Mouse (Mus musculus) adrenal gland, adult 10 weeks (tissue): Measurements from ENCODE around the gene Fsd2. TPM values are rescaled to one million over a fixed set of nuclear protein-coding genes. Genes with fewer than 3 reads are reported as not detected.

Experiments
- polyA plus RNA-seq: library from polyadenylated mRNA; stranded (reverse); fragments of 350-450 nt; fragmentation: Illumina TruSeq; extraction: RNeasy Lipid Tissue Mini Kit (QIAGEN cat#74804); gene quantifications from one replicate; pipeline ENCODE4 v1.2.3, GENCODE M21; 2014; ENCODE audit warnings: low read depth, low replicate concordance

Gene Fsd2
- polyA plus RNA-seq: 1.2 TPM

DNA sequence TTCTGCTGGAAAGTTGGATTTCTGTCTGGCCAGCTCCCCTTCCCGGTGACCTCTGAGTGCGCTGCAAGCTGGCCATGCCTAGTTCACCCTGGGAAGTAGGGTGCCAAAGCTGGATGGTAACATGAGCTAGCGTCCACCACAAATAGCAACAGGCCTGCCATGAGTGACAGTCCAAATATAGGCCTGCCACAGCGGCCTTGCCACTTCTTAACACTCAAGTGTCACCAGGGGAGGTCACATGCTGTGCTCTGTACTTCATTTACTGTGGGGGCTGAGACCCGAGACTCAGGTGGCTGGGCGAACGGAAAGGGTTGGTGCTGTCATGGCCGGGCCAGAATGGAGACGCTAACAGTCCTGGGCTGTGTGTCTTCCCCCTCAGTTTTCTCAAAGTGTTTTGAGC, at the start of gene Fsd2:
TSS of gene Fsd2 (minus strand) at position 53 of the 400 bp plus-strand sequence.

DNA sequence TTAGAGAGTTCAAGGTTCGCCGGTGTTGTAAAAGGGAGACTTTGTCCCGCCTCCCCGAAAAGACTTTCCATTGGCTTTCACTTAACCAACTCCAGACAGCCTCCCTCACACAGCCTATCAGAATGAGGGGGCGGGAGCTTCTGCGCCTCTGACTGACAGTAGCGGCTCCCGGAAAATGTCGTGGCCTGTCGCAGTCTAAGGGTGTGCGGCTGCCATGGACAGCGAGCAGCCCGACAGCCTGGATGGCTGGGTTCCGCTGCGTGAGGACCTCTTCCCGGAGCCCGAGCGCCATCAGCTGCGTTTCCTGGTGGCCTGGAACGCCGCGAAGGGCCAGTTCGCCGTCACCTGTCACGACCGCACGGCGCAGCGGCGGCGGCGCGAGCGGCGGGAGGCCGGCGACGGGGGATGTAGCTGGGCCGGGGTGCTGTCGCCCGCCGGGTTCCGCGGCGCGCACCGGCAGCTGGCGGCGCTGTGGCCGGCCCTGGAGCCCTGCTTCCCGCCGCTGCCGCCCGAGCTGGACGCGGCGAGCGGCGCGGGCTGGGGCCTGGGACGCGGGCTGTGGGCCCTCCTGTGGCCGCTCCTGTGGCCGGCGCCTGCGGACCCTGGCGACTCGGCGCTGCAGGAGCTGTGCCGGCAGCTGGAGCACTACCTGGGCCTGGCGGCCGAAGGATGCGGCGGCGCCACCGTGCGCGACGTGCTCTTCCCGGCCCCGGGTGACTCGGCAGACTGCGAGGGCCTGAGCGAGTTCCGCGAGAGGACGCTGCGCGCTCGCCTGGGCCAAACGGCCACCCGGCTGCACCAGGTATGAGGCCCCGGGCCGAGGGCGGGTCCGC, 4.6 kb upstream of the Fsd2 start, which contains the start of gene Whamm:
TSS of gene Whamm (plus strand) at position 159 of the 833 bp plus-strand sequence.

DNA sequence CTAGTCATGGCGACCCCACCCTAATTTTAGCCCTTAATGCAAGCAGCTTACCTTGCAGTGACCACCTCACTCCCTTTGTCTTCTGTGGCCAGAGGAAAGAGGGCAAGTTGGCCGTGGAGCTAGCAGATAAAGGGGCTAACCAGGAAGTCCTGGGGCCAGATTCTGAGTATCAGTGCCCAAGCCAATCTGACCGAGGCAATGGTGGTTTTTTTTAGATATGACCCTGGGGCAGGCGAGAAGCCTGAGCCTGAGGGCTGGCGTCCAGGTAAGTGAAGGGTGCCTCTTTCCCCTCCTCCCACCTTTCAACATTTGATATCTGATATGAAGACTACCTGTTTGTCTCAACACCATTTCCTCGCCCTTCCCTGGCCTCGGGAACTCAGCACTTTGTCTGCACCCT, 68.6 kb downstream of the Fsd2 start, which contains the start of gene BC048679:
TSS of gene BC048679 (minus strand) at position 101 of the 400 bp plus-strand sequence.

DNA sequence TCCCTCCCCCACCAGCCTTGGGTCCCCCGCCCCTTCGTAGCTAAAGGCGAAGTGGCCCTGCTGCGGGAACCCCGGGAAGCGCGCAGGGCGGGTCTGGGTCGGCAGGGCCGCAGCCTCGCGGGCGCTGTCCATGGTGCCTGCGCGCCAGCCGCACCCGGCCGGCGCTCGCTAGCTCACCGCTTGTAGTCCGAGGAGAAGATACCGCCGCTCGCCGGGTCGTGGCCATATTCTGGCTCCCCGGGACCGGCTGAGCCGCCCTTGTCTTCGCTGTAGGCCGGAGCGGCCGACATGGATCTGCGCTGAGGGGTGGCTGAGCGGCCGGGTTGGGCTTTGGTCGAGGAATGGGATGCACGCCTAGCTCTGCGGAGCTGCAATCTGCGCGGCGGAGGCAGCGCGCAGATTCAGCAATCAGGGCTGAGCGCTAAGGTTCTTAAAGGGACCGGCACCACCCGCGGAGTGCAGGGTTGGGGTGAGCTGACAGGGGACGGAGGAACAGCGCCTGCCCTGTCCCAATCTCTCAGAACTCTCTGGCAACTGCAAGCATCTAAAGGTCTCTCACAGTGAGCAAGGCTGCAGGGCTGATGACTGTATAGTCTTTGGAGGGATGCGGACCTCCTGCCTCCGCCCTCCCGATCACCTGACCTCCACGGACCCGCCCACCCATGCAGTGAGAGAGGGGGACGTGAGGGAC, 73.3 kb downstream of the Fsd2 start, which contains the start of gene Ap3b2:
TSS of gene Ap3b2 (minus strand) at position 595 of the 691 bp plus-strand sequence.

Other genes starting within 250 kb of the Fsd2 start
- 196 TPM for gene Rps17, start 221.7 kb downstream of the Fsd2 start, polyA plus RNA-seq
- gene Cpeb1, start 111.5 kb downstream of the Fsd2 start, polyA plus RNA-seq: 43.9 TPM
- 1.9 TPM for gene Ap3b2, start 73.0 kb downstream of the Fsd2 start, polyA plus RNA-seq
- not detected for gene BC048679, start 68.7 kb downstream of the Fsd2 start, polyA plus RNA-seq
- 12.7 TPM for gene Whamm, start 4.3 kb upstream of the Fsd2 start, polyA plus RNA-seq
- 1.2 TPM for gene Homer2, start 140.6 kb upstream of the Fsd2 start, polyA plus RNA-seq
- gene Ramac, start 196.0 kb upstream of the Fsd2 start, polyA plus RNA-seq: 235 TPM
- gene 3110040N11Rik, start 222.5 kb upstream of the Fsd2 start, polyA plus RNA-seq: 7.0 TPM